Mouse (Mus musculus): ENCODE data around the gene Nceh1.

- TF ChIP-seq CTCF (IDR thresholded peaks at IDR 0.05; ENCODE audit: low read depth), result no peak
- no peak for TF ChIP-seq EP300 (optimal IDR thresholded peaks at IDR 0.05)
These were observed 56.8 kb downstream of the Nceh1 start for GRCm38 (mm10) chr3:27239568-27239967.
